Mouse (Mus musculus) thymus, postnatal 0 days (tissue): ENCODE measurements around the gene Ube2ql1. TPM values are rescaled to one million over a fixed set of nuclear protein-coding genes. Genes with fewer than 3 reads are reported as not detected.

ENCODE experiments used
- DNase-seq: peaks from one replicate; pipeline ENCODE4 v3.0.0-alpha.2; 2015; ENCODE audit warnings: low spot score
- polyA plus RNA-seq: library from polyadenylated mRNA; unstranded; fragments of >200 nt; fragmentation: Nextera tagmentation; extraction: Ambion mirVana; gene quantifications from 2 replicates; pipeline ENCODE4 v1.2.1, GENCODE M21; 2015

Ube2ql1 gene
- 0.18 and 0.26 TPM in 2 replicates for polyA plus RNA-seq

- peak; percentile 70 for DNase-seq
Observed at GRCm38 (mm10) chr13:69739759-69740135, at the start of gene Ube2ql1. Gene Ube2ql1 (minus strand): TSS chr13:69739889.

DNA sequence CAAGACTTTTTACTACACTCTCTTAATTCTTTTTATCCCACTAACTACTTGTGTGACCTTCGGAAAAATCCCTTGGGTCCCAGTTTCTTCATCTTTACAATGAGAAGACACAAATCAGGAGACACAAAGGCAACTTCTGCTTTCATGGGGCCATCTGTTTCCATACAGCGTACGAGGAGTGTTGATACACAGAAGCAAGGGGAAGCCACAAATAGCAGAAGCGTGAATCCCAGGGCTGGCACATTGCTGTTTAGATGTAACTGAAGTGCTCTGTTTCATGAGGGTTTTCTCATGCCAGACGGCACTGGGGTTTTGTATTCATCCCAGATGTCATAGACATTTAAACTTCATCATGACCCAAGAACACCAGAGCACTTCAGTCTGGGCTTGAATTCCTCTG is 49.0 kb upstream of the Ube2ql1 start:
- no peak for DNase-seq

GRCm38 (mm10) chr13:69778221-69778620 is 38.5 kb upstream of the Ube2ql1 start:
- DNase-seq: no peak

DNA sequence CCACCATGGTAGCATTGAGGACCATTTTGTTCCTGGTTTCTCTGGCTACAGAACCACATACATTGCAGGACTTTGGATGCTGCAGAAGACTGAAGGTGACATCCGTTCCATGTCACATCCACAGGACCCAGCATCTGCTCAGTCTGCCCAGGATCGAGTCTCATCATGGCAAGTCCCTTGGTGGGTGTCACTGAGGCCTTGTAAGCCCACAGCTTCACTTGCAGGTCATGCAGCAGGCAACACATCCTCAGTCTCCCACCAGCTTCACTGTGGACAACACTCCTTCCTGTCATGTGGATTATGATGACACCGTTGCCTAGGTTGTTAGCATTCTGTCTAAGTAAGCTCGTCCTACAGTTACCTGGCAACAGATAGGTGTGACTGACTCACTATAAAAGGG is 32.7 kb upstream of the Ube2ql1 start:
- DNase-seq: no peak

GRCm38 (mm10) chr13:69770538-69771456 is 31.1 kb upstream of the Ube2ql1 start:
- no peak for DNase-seq

DNA sequence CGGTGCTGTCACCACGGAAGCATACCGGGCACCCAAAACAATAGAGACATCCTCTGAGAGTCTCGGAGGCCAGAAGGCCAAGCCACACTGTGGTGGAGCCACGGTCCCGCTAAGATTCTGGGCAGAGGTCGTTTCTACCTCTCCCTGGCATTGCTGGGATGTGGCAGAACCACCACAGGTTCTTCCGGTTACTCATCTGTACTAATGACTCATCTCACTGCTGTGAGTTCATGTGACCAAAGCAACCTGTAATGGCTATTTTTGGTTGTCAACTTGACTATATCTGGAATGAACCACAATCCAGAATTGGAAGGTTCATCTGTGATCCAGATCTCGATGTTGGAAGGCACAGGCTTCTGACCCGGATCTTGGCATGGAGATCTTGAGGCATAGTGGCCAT is 28.5 kb upstream of the Ube2ql1 start:
- no peak for DNase-seq

DNA sequence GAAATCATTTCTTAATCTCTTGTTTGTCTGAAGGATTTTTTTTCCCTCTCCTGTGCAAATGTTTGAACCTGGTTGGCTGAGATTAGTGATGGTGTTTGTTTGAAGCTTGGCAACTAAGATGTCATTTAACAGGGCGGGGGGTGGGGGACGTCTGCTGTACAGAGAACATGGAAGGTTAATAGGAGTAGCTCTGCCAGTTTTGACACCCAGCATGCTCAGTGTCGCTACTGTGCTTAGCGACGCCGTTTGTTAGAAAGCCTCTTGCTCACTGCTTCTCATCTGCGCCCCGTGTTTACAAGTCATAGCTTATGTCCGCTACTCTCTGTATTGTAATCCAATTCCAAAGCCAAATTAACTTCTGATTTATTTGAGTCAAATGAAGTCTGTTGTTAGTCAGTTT is 25.0 kb upstream of the Ube2ql1 start:
- DNase-seq: no peak

GRCm38 (mm10) chr13:69761393-69761792 is 21.7 kb upstream of the Ube2ql1 start:
- DNase-seq: no peak

DNA sequence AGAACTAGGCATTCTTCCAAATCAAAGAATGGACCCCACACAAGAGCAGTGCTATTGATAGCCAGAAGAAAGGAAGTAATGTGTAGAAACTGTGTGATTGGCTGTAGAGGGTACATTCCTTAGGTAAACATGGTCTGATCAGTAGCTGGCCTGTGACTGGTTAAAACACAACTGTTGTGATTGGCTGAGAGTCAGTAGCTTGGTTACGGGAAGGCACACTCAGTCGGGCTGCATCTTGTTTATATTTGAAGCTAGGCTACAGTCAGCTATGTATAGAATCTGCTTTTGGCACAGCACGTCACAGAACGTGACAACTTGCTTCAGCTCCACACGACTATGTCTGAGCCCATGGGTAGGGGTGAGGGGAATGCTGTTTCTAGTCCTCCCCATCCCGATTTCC is 19.3 kb upstream of the Ube2ql1 start:
- DNase-seq: no peak

- DNase-seq: no peak
Observed at GRCm38 (mm10) chr13:69752875-69753274, 13.2 kb upstream of the Ube2ql1 start.

DNA sequence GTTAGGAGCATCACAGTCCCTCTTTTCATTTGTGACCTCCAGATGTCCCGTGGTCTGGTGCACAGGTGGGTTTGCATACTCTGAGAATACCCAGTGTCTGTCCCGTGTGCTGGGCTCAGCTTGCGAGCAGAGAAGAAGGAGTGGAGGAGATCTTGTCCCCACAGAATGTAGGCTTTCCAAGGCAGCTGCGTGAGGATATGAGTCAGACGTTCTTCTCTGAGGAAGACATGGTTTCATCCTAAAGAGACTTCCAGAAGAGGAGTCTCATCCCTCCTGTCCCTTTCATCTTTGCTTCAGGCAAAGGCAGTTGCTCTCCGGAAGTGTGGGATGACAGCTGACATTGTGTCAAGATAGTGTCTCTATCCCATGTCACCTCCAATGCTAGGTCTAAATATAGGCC is 11.8 kb upstream of the Ube2ql1 start:
- no peak for DNase-seq

DNA sequence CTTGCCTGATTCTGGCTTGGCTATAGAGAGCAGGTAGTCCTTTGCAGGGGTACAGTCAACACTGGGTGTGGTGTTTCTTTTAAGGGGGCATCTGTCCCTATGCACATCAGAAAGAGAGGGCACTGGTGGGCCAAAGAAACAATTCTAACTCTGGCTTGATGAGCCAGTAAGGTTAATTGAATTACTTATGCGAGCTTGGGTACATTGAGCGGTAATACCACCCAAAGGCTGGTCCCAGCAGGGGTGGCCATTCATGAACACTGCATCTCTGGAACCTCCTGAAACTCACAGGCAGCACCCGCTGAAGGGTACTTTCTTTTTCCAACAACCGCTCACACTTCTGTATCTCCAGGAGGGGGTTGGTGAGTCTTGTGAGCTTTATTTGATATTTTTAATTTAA is 9.1 kb upstream of the Ube2ql1 start:
- no peak for DNase-seq

DNA sequence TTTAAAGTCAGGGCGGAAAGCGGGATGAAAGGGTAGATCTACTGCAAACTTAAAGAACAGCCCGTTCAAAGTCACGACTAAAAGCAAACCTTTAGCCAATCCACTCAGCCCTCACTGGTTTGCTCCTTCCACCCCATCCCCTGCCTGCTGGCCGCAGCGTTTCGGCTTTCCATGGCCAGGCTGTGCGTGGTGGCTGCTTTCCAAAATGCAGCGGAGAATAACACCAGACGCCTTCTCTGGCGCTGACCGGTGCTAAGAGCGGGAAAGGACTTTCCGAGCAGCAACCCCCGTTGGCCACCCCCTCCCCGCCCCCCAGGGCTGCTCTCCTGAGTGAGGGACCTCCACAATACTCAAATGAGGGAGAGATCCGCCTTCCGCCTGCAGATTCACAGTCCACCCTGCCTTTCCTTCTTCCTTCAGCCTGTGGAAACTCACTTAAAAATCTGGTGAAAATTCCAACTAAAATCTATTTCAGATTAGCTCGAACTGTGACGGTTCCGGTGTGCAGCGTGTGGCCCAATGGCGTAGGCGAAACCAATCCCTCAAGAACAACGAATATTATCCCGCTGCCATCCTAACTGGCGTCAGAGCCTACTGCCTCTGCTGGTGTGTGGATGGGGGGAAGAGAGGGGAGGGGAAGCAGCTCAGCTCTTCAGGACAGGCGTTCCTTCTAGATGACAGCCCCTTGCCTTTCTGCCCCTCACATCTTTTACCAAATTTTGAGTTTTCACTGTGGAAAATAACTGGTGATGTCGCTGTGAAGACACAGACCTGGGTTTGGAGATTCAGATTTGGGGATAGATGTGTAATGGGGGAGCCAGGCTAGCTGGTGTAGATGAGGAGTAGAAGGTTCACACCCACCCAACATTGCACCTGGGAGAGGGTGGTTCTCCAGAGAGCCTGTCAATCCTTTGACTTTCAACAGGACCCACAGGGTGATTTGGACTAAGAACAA is 919 bp upstream of the Ube2ql1 start:
- DNase-seq: no peak

DNA sequence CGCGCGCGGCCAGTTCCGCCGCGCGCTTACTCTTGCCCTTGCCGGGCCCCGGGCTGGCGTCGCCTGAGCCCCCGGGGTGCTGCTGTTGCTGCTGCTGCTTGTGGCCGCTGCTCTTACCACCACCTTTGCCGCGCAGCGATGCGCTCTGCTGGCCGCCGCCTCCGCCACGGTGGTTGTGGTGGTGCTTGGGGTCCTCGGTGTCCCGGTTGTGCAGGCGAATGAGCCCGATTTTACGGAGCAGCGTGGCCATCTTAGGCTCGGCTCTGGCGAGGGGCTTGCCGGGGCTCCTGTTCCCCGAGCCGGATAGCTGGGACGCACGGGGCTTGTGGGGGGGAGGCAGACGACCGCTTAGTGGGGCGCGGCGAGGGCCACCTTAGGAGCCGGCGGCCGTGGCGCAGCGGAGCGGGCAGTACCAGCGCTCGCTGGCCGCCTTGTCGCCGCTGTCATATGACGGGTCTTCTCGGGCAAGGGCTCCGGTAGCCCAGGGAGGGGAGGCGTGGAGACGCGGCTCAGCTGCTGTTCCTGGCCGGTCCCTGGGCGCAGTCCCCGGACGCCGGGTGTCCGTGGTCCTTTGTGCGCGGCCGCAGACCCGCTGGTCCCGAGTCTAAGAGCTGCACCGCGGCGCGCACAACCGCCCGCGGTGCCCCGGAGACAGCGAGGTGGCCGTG is 464 bp downstream of the Ube2ql1 start:
- no peak for DNase-seq

DNA sequence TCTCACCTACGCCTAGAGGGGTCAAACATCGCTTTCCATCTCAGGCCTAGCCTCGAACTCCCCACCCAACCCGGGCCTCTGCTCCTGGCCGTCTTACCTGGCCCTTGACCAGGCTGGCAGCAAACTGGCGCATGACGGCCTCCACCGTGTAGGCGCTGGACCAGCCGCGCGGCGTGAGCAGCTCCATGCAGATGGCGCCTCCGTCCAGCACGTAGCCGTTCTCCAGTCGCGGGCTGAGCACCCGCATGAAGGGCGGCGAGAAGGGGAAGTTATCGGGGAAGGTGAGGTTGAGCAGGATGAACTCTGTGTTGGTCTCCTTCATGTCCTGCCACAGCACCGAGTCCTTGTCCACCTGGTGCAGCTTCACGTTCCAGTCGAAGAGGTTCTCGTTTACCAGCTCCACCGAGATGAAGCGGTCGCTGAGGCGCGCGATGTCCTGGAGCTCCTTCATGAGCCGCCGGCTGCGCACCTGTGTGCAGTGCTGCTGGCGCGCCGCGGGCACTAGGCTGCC is 1.2 kb downstream of the Ube2ql1 start:
- DNase-seq: no peak

DNA sequence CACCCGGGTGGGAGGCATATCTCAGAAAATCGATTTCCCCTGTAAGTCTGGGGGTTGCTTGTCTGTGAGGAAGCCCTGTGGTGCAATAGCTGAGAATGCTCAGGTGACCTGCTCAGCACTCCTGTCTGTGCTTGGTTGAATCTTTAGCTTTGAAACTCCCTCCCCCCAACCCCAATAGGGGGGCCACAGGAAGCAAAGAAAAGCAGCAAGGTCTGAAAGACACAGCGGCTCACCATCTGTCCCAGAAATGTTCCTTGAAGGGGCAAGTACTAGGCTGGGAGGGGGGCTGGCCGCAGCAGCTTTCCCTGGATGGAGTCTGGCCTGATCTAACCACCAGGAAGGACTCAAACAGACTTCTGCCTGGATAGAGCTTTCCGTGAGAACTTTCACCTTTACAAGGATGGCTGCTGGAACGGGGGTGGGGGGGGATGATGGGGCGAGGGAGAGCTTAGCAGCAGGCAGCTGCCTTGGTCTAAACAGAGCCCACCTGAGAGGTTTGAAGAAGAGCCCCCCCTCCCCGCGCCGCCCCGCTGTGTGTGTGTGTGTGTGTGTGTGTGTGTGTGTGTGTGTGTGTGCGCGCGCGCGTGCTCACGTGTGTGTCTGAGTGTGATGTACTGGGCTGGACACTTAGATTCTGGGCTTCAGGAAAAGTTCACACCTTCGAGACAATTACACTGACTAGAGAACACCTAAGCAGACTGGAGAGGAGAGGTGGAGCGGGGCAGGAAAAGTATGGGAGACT is 2.1 kb downstream of the Ube2ql1 start:
- no peak for DNase-seq

DNA sequence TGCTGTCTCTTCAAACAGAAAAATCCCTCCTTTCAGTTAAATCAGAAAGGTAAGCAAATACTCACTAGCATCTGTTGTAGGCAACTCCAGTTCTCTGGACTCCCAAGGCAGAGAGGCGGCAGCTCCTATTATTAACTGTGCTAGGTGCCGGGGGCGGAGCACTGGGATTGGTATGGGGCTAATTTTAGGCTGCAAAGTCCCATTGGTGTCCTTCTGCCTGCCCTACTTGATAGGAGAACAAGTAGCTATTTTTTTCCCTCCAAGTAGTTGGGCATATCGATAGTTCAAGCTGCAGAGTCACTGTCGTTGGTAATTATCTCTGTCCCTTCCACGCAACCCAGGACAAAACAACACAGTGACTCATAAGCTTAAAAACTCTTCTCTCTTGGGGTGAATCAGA is 7.1 kb downstream of the Ube2ql1 start:
- DNase-seq: no peak

DNA sequence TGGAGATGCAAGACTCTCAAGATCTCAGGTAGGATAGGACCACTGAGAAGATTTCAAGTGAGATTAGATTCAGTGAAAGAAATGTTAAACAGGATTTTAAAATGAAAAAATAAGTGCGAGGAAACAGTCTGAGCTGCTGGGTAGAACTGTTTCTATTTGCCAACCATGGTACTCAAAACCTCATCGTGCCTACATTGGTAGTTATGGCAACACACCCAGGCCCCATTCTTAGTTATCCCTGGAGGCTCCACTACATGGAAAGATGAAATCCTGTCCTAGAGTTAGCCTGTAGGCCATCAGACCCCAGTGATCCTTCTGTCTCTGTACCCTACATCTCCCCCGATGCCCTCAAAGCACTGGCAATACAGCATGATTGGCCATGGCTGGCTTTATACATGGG is 14.3 kb downstream of the Ube2ql1 start:
- DNase-seq: no peak

GRCm38 (mm10) chr13:69721141-69721540 is 18.5 kb downstream of the Ube2ql1 start:
- DNase-seq: no peak

DNA sequence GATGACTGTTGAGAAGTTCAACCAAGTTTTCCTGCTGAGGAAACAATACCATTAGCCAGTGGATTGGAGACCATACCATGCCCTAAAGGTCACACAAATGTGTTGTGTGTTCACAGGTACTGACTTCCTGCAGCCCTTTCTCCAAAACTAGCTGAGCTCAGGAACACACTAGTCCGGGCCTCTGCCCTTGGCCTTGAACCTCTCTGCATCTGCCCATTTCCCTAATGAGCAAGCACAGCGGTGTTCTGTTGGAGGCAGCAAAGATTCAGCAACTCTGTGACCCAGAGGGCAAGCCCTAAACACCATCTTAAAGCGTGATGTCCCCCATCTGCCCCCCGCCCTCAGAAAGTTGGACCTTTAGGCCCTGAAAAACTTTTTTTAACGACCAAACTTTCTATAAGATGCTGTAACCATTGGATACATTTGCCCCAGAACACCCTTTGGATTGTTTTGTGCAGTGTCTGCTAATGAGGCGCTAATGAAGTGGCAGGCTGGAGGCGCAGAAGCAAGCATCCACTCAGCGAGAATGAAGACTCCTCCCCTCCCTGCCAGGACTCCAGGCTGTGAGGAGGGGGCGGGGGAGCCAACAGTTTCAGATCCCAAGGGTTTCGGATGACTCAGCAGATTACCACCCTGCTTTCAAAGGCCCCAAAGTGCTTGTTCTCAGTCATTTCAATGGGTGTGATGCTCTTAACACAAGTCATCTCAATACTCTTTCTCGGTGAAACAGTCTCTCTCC is 21.7 kb downstream of the Ube2ql1 start:
- no peak for DNase-seq
